Mouse (Mus musculus) liver, adult 2 months (tissue): ENCODE data around the gene Gm3072. TPM values are rescaled to one million over a fixed set of nuclear protein-coding genes. Genes with fewer than 3 reads are reported as not detected.
"Not testable (repeated sequence)": the region's sequence is repeated elsewhere in the genome, so short reads cannot be mapped to it uniquely, and the experiment has no call there.

Experiments used
- DNase-seq: peaks from one replicate; pipeline ENCODE4 v3.0.0-alpha.2; 2011; ENCODE audit warnings: low read depth, low spot score; ENCODE audit errors: extremely low read depth
- H3K27ac ChIP-seq: fragments of 200-500 bp; replicated peaks from 2 replicates; pipeline ENCODE4 v1.5.1; 2012; ENCODE audit warnings: low read depth, mild to moderate bottlenecking, control low read depth, inconsistent platforms, low read length; ENCODE audit not compliant: insufficient read depth
- H3K27me3 ChIP-seq: fragments of 200-500 bp; 2 replicates; pipeline ENCODE4 v1.6.1; 2012; ENCODE audit warnings: mild to moderate bottlenecking, moderate library complexity, low read length, inconsistent platforms; ENCODE audit not compliant: control insufficient read depth, insufficient read depth
- H3K36me3 ChIP-seq: fragments of 200-500 bp; 2 replicates; pipeline ENCODE4 v1.6.1; 2012; ENCODE audit warnings: low read length, inconsistent platforms; ENCODE audit not compliant: control insufficient read depth, insufficient read depth
- H3K4me1 ChIP-seq: fragments of 200-500 bp; 2 replicates; pipeline ENCODE4 v1.6.1; 2011; ENCODE audit warnings: low read length; ENCODE audit not compliant: control insufficient read depth, insufficient read depth
- H3K4me3 ChIP-seq: fragments of 200-500 bp; 2 replicates; pipeline ENCODE4 v1.5.1; 2011; ENCODE audit warnings: low read depth, mild to moderate bottlenecking, control low read depth, low read length, moderate library complexity; ENCODE audit not compliant: insufficient read depth
- H3K79me2 ChIP-seq: fragments of 200-500 bp; 2 replicates; pipeline ENCODE4 v1.6.1; 2012; ENCODE audit warnings: inconsistent platforms, mild to moderate bottlenecking, low read length, moderate library complexity; ENCODE audit not compliant: control insufficient read depth, insufficient read depth
- H3K9ac ChIP-seq: fragments of 200-500 bp; 2 replicates; pipeline ENCODE4 v1.6.1; 2012; ENCODE audit warnings: low read depth, mild to moderate bottlenecking, control low read depth, inconsistent platforms, low read length
- WGBS: fragments of 180-500 bp; shearing (Covaris S2); methylation state at CpG from one replicate; pipeline ENCODE4 v1.1.7; 2018; 5-methylcytosine and 5-hydroxymethylcytosine counted together
- polyA plus RNA-seq: library from polyadenylated mRNA; depleted of rRNA; stranded (reverse); fragments of >200 nt; gene quantifications from 2 replicates; pipeline ENCODE4 v1.2.3, GENCODE M21; 2012; rRNA removed
- total RNA-seq: library from RNA; depleted of rRNA; stranded (reverse); fragments of >200 nt; gene quantifications from 2 replicates; pipeline ENCODE4 v1.2.3, GENCODE M21; 2014; rRNA removed

Gene Gm3072
- total RNA-seq: not detected in 2 replicates
- polyA plus RNA-seq: not detected in 2 replicates

DNA sequence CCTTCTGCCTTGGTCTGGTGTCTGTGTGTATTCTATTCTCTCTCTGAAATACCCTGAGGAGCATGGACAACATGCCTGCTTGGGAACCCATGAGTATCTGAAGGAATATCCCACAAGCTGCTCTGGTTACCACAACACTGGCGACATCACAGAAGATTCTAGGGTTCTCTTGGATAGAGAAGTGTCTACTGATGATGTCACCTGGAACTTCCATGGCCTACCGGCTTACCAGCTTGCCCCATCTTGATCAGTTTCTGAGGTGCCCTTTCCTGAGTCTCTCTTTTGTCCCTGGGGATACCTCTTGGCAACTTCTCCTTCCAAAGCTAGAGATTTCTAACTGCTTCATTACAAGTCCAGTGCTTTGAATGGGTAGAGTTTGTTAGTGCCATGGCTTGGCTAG is at the start of gene Gm3072:
TSS of gene Gm3072 (minus strand) at position 101 of the 400 bp plus-strand sequence.
- 79% methylated on average over 1 of the region's 2 CpGs for WGBS
- H3K36me3 ChIP-seq, H3K4me3 ChIP-seq, H3K4me1 ChIP-seq, H3K9ac ChIP-seq, H3K79me2 ChIP-seq, H3K27me3 ChIP-seq, DNase-seq, H3K27ac ChIP-seq: not testable (repeated sequence)

GRCm38 (mm10) chr14:41648176-41648575 is 23.8 kb upstream of the Gm3072 start:
- H3K79me2 ChIP-seq, H3K36me3 ChIP-seq, H3K27ac ChIP-seq, H3K4me3 ChIP-seq, H3K4me1 ChIP-seq, DNase-seq, H3K9ac ChIP-seq, H3K27me3 ChIP-seq: not testable (repeated sequence)
- WGBS: 66% methylated on average over 2 of the region's 2 CpGs

GRCm38 (mm10) chr14:41646387-41646786 is 22.0 kb upstream of the Gm3072 start, which contains the start of gene Gm3676:
Gene Gm3676, minus strand, starts transcription at chr14:41646487.
- H3K4me3 ChIP-seq, H3K9ac ChIP-seq, H3K4me1 ChIP-seq, H3K79me2 ChIP-seq, H3K27me3 ChIP-seq, H3K36me3 ChIP-seq, DNase-seq, H3K27ac ChIP-seq: not testable (repeated sequence)
- WGBS: no CpG with 5 or more reads among the region's 1 CpGs

- DNase-seq, H3K79me2 ChIP-seq: not testable (repeated sequence)
- 95% methylated on average over 10 of the region's 11 CpGs for WGBS
These were observed 5.7 kb upstream of the Gm3072 start for GRCm38 (mm10) chr14:41630144-41630543.

DNA sequence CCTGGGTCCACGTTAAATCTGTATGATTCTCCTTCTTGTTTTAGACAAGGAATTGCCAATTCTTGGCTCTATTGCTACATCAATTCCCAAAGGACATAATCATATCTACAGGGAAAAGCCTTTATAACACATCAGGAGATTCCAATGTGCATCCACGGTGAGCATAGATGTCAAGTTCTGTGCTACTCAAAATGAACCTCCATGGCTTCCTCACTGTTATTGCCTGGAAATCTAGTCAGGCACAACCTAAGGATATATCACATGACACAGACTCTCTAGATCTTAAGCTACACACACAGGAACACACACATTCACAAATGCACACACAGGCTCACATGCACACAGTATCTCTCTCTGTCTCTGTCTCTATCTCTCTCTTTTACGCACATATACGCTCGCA is 1.9 kb downstream of the Gm3072 start:
- H3K36me3 ChIP-seq, H3K4me1 ChIP-seq, H3K4me3 ChIP-seq, H3K27me3 ChIP-seq, H3K79me2 ChIP-seq, H3K27ac ChIP-seq, H3K9ac ChIP-seq, DNase-seq: not testable (repeated sequence)
- WGBS: 94% methylated on average over 4 of the region's 5 CpGs

More at GRCm38 (mm10) chr14:41630144-41630543, 5.7 kb upstream of the Gm3072 start:
- H3K27me3 ChIP-seq, H3K27ac ChIP-seq, H3K36me3 ChIP-seq, H3K9ac ChIP-seq, H3K4me1 ChIP-seq, H3K4me3 ChIP-seq: not testable (repeated sequence)

DNA sequence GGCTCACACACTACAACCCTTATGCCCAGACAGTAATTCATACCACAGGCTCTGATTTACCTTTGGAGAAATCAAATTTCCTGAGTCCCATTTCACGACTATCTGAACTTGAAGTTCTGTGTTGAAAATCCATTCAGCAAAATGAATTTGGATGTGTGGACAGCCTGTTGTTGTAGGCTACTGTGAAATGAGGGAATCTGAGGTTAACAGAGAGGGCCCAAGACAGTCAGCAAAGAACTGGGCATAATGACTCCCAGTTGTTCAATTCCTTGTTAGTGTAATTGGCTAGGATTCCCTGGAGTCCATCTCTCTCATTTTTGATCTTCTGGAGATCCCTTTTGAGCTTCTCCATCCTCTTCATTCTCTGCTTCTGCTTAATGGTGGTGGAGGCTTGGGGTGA is 13.7 kb downstream of the Gm3072 start:
- H3K27me3 ChIP-seq, H3K4me1 ChIP-seq, H3K9ac ChIP-seq, H3K36me3 ChIP-seq, H3K4me3 ChIP-seq, DNase-seq, H3K27ac ChIP-seq, H3K79me2 ChIP-seq: not testable (repeated sequence)
- WGBS: 73% methylated on average over 1 of the region's 1 CpGs

DNA sequence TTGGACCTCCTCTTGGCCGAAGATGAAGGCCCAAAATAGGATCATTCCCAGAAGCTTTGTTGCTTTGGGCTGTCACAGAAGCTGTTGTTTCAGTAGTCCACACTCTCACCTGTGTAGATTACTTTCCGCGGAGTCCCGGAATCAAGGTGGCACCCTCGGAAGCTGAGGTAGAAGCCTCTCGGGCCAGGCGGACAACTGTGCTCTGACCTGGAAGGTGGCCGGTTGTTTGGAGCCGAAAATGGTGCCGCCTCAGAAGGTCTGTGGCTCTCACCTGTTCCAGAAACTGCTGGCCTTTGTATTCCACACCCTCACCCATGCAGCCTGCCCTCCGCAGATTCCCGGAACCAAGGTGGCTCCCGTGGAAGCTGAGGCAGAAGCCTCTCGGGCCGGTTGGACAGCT is 23.5 kb downstream of the Gm3072 start:
- DNase-seq, H3K4me3 ChIP-seq, H3K4me1 ChIP-seq, H3K36me3 ChIP-seq, H3K79me2 ChIP-seq, H3K9ac ChIP-seq, H3K27me3 ChIP-seq, H3K27ac ChIP-seq: not testable (repeated sequence)
- WGBS: 91% methylated on average over 15 of the region's 15 CpGs

GRCm38 (mm10) chr14:41586346-41586745 is 38.1 kb downstream of the Gm3072 start:
- DNase-seq, H3K27ac ChIP-seq, H3K27me3 ChIP-seq, H3K36me3 ChIP-seq, H3K4me1 ChIP-seq, H3K9ac ChIP-seq, H3K4me3 ChIP-seq, H3K79me2 ChIP-seq: not testable (repeated sequence)
- WGBS: 82% methylated on average over 1 of the region's 1 CpGs

DNA sequence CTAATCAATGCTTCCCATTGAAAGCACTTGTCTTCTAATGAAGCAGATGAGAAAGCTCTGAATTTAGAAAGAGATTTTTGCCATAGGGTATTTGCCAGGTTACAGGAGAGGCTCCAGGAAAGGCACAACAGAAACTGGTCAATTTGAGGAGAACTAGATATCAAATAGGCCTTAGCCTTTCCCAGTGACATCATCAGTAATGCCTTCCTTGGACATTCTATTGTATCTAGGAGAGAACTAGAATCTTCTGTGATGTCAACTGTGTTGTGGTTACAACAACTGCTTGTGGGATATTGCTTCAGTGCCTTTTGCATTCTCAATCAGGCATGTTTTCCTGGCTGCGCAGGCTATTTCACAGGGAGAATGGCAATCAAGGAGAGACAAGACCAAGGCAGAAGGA is 51.5 kb downstream of the Gm3072 start, which contains the start of gene 1700049E17Rik2:
TSS of gene 1700049E17Rik2 (plus strand) at position 301 of the 400 bp plus-strand sequence.
- not testable (repeated sequence) for H3K4me1 ChIP-seq, H3K27me3 ChIP-seq, H3K27ac ChIP-seq, H3K36me3 ChIP-seq, DNase-seq, H3K9ac ChIP-seq, H3K4me3 ChIP-seq, H3K79me2 ChIP-seq
- no CpG with 5 or more reads among the region's 1 CpGs for WGBS
